8 mouse cellular contexts compared by ENCODE assay signal in the genomic region with DNA sequence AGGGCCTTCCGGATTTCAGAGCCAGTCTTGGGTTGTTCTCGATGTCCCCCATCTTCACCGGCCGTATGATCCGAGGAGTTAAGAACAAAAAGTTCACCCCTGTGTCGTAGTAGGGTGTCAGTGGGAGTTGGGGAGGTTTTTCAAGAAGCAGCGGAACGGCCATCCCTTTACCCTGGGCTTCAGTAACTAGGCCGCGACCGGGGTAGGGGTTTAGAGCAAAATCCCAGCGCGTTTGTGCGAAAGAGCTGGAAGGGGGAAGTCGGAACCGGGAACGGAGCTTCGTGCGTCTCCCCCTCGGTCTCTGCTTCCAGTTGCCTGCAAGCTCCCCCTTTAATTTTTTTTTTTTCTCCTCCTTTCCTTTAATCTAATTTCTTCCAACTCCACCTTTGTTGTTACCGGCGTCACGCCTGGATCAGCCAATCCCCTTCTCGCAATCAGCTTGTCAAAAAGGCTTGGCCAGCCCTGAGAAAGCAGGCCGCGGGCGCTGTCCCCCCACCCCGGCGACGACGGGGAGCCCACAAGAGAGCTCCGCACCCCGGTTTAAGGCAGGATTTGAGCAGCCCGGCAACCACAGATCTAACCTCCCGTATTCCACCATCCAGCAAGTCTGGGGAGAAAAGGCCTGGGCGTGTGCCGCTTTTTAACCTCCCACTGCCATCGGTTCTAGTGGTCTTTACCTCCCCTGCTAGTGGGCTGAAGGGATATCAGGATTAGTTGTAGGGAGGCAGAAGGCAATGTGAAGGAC. TPM values are rescaled to one million over a fixed set of nuclear protein-coding genes. Genes with fewer than 3 reads are reported as not detected.
A peak's percentile ranks its signal among the peaks of the same experiment; 100 is the strongest.
DNase-seq lines count a peak whose midpoint lies in the region; ATAC-seq and TF ChIP-seq lines count a peak whose summit lies in the region.

No protein-coding gene starts in this region.

- no peaks in the 10 kb centered on the region; the same call in 1 of the 2 replicates for H3K27me3 ChIP-seq in heart, embryonic 10.5 days (ENCODE audit: insufficient read depth, poor library complexity, severe bottlenecking)
- no peaks in the 10 kb centered on the region for H3K27me3 ChIP-seq in kidney, embryonic 14.5 days (ENCODE audit: control insufficient read depth, insufficient read depth, low read length)
- H3K27me3 ChIP-seq in limb, embryonic 14.5 days (ENCODE audit: control insufficient read depth, insufficient read depth, low read length), result no peaks in the 10 kb centered on the region
- H3K27me3 ChIP-seq in midbrain, embryonic 15.5 days (replicated peaks), result no peaks in the 10 kb centered on the region
- no peaks in the 10 kb centered on the region for H3K27me3 ChIP-seq in spleen, adult 2 months (ENCODE audit: control insufficient read depth, insufficient read depth, low read length)

- WGBS in heart, embryonic 10.5 days, result under 1% methylated on average over 38 of the region's 38 CpGs
- WGBS in kidney, embryonic 14.5 days, result 0% methylated on average over 38 of the region's 38 CpGs
- WGBS in limb, embryonic 14.5 days, result under 1% methylated on average over 38 of the region's 38 CpGs
- under 1% methylated on average over 38 of the region's 38 CpGs for WGBS in midbrain, embryonic 15.5 days
- WGBS in spleen, adult 2 months, result 3% methylated on average over 38 of the region's 38 CpGs

- peak; percentile 93 for TF ChIP-seq POLR2A in embryonic fibroblast, embryonic 13.5 days (IDR thresholded peaks at IDR 0.05; ENCODE audit: low read depth, low read length)
- TF ChIP-seq POLR2A in limb, embryonic 14.5 days (IDR thresholded peaks at IDR 0.05; ENCODE audit: borderline replicate concordance, extremely low read depth, insufficient read depth, insufficient read length), result peak; percentile 83; the same call in 1 of the 2 replicates
- peak; percentile 47; the same call in 1 of the 2 replicates for TF ChIP-seq POLR2A in spleen, adult 2 months (IDR thresholded peaks at IDR 0.05; ENCODE audit: low read depth, low read length)

- peak; percentile 59 to 64 for DNase-seq in B cell, adult 2 months
- peak; percentile 99 for DNase-seq in brain, adult 2 months (ENCODE audit: low read depth, low spot score)
- peak; percentile 93 for DNase-seq in heart, embryonic 10.5 days (ENCODE audit: low spot score)
- peak; percentile 86 for DNase-seq in limb, embryonic 14.5 days (ENCODE audit: low spot score)
- DNase-seq in spleen, adult 2 months (ENCODE audit: low read depth in 1 of 2, low spot score in 2 of 2), result peak; percentile 46 to 70

- ATAC-seq in kidney, embryonic 14.5 days (ENCODE audit: low FRiP score, low TSS enrichment), result no peak
- peak; percentile 34; the same call in 1 of the 2 replicates for ATAC-seq in limb, embryonic 14.5 days (ENCODE audit: low FRiP score, low read depth)
- peak; percentile 67 for ATAC-seq in midbrain, embryonic 15.5 days (replicated peaks)

- H3K27ac ChIP-seq in embryonic fibroblast, embryonic 13.5 days (ENCODE audit: insufficient read depth, low read length), result peak overlapping the region; percentile 83
- peak overlapping the region; percentile 100 for H3K27ac ChIP-seq in heart, embryonic 10.5 days
- peak overlapping the region; percentile 99 for H3K27ac ChIP-seq in kidney, embryonic 14.5 days (ENCODE audit: low read depth, low read length)
- H3K27ac ChIP-seq in limb, embryonic 14.5 days (replicated peaks; ENCODE audit: low read depth, low read length), result peak overlapping the region; percentile 98
- H3K27ac ChIP-seq in midbrain, embryonic 15.5 days, result peak overlapping the region; percentile 98
- H3K27ac ChIP-seq in spleen, adult 2 months (ENCODE audit: insufficient read depth, low read length), result peak overlapping the region; percentile 95

- no peaks in the 10 kb centered on the region for H3K36me3 ChIP-seq in heart, embryonic 10.5 days
- peaks cover 5% of the 10 kb centered on the region for H3K36me3 ChIP-seq in kidney, embryonic 14.5 days (ENCODE audit: control insufficient read depth, insufficient read depth, low read length)
- peaks cover 3% of the 10 kb centered on the region for H3K36me3 ChIP-seq in limb, embryonic 14.5 days (ENCODE audit: control insufficient read depth, insufficient read depth, low read length)
- H3K36me3 ChIP-seq in midbrain, embryonic 15.5 days (replicated peaks), result no peaks in the 10 kb centered on the region
- no peaks in the 10 kb centered on the region for H3K36me3 ChIP-seq in spleen, adult 2 months (ENCODE audit: control insufficient read depth, insufficient read depth, low read length)

- H3K9ac ChIP-seq in kidney, embryonic 14.5 days (ENCODE audit: low read depth, low read length), result peak overlapping the region; percentile 100
- H3K9ac ChIP-seq in limb, embryonic 14.5 days (ENCODE audit: low read depth, low read length, severe bottlenecking), result peak overlapping the region; percentile 99
- H3K9ac ChIP-seq in midbrain, embryonic 15.5 days, result peak overlapping the region; percentile 86

- peak overlapping the region; percentile 98 for H3K4me3 ChIP-seq in embryonic fibroblast, embryonic 13.5 days (ENCODE audit: insufficient read depth, low read length)
- peak overlapping the region; percentile 99 for H3K4me3 ChIP-seq in heart, embryonic 10.5 days
- peak overlapping the region; percentile 100 for H3K4me3 ChIP-seq in kidney, embryonic 14.5 days (ENCODE audit: low read length)
- peak overlapping the region; percentile 100 for H3K4me3 ChIP-seq in limb, embryonic 14.5 days (replicated peaks; ENCODE audit: low read length)
- H3K4me3 ChIP-seq in midbrain, embryonic 15.5 days, result peak overlapping the region; percentile 67
- H3K4me3 ChIP-seq in spleen, adult 2 months (ENCODE audit: extremely low read depth, insufficient read depth, insufficient read length), result peak overlapping the region; percentile 73

- no peaks in the 10 kb centered on the region for H3K9me3 ChIP-seq in heart, embryonic 10.5 days
- no peaks in the 10 kb centered on the region for H3K9me3 ChIP-seq in kidney, embryonic 14.5 days (ENCODE audit: control insufficient read depth, low read length)
- H3K9me3 ChIP-seq in limb, embryonic 14.5 days (ENCODE audit: control insufficient read depth, low read length), result no peaks in the 10 kb centered on the region
- H3K9me3 ChIP-seq in midbrain, embryonic 15.5 days, result no peaks in the 10 kb centered on the region

- peaks cover 8% of the 10 kb centered on the region for H3K4me1 ChIP-seq in embryonic fibroblast, embryonic 13.5 days (ENCODE audit: control insufficient read depth, insufficient read depth, low read length)
- peaks cover 25% of the 10 kb centered on the region for H3K4me1 ChIP-seq in heart, embryonic 10.5 days
- peaks cover 8% of the 10 kb centered on the region; the same call in 1 of the 2 replicates for H3K4me1 ChIP-seq in kidney, embryonic 14.5 days (ENCODE audit: control insufficient read depth, insufficient read depth, low read length)
- H3K4me1 ChIP-seq in limb, embryonic 14.5 days (ENCODE audit: control insufficient read depth, insufficient read depth, low read length), result peaks cover 9% of the 10 kb centered on the region
- H3K4me1 ChIP-seq in midbrain, embryonic 15.5 days, result peaks cover 24% of the 10 kb centered on the region
- peaks cover 17% of the 10 kb centered on the region; the same call in 1 of the 2 replicates for H3K4me1 ChIP-seq in spleen, adult 2 months (ENCODE audit: control insufficient read depth, insufficient read depth, insufficient read length)

- peak overlapping the region; percentile 91 for H3K4me2 ChIP-seq in kidney, embryonic 14.5 days (replicated peaks; ENCODE audit: low read depth, low read length)
- H3K4me2 ChIP-seq in limb, embryonic 14.5 days (replicated peaks; ENCODE audit: low read depth, low read length, severe bottlenecking), result peak overlapping the region; percentile 94
- peak overlapping the region; percentile 89 for H3K4me2 ChIP-seq in midbrain, embryonic 15.5 days

- TF ChIP-seq CTCF in embryonic fibroblast, embryonic 13.5 days (IDR thresholded peaks at IDR 0.05; ENCODE audit: borderline replicate concordance, insufficient read depth, low read length), result no peak
- TF ChIP-seq CTCF in spleen, adult 2 months (IDR thresholded peaks at IDR 0.05; ENCODE audit: extremely low read depth, insufficient read depth, insufficient read length, insufficient replicate concordance), result no peak

RNA-seq across cellular contexts. Expression of gene Ubtf, which starts 0.6 kb away (rescaled TPM):
- 75.5 and 102 TPM in 2 replicates for polyA plus RNA-seq in embryonic fibroblast, embryonic 13.5 days (2011; ENCODE audit: insufficient read length, low read depth, missing spikeins)
- 60.4 and 75.4 TPM in 2 replicates for polyA plus RNA-seq in heart, embryonic 10.5 days (2016; fragmentation: Nextera tagmentation; extraction: Ambion mirVana)
- polyA plus RNA-seq in kidney, embryonic 14.5 days (2014; fragmentation: Nextera tagmentation; extraction: Ambion mirVana), result 86.5 and 105 TPM in 2 replicates
- 61.0 and 81.3 TPM in 2 replicates for polyA plus RNA-seq in limb, embryonic 14.5 days (2012; rRNA removed)
- 79.7 and 89.4 TPM in 2 replicates for polyA plus RNA-seq in limb, embryonic 14.5 days (2014; fragmentation: Nextera tagmentation; extraction: Ambion mirVana)
- 82.8 and 83.9 TPM in 2 replicates for polyA plus RNA-seq in midbrain, embryonic 15.5 days (2015; fragmentation: Nextera tagmentation; extraction: Ambion mirVana)
- 29.9 and 30.7 TPM in 2 replicates for polyA plus RNA-seq in spleen, adult 2 months (2012; rRNA removed)

RNA-seq across cellular contexts. Expression of gene Atxn7l3, which starts 23.7 kb away (rescaled TPM):
- polyA plus RNA-seq in embryonic fibroblast, embryonic 13.5 days (2011; ENCODE audit: insufficient read length, low read depth, missing spikeins), result 50.7 and 55.6 TPM in 2 replicates
- polyA plus RNA-seq in heart, embryonic 10.5 days (2016; fragmentation: Nextera tagmentation; extraction: Ambion mirVana), result 9.1 and 14.3 TPM in 2 replicates
- polyA plus RNA-seq in kidney, embryonic 14.5 days (2014; fragmentation: Nextera tagmentation; extraction: Ambion mirVana), result 15.2 and 18.6 TPM in 2 replicates
- polyA plus RNA-seq in limb, embryonic 14.5 days (2012; rRNA removed), result 72.1 and 84.0 TPM in 2 replicates
- polyA plus RNA-seq in limb, embryonic 14.5 days (2014; fragmentation: Nextera tagmentation; extraction: Ambion mirVana), result 21.0 and 23.1 TPM in 2 replicates
- polyA plus RNA-seq in midbrain, embryonic 15.5 days (2015; fragmentation: Nextera tagmentation; extraction: Ambion mirVana), result 31.6 and 31.8 TPM in 2 replicates
- polyA plus RNA-seq in spleen, adult 2 months (2012; rRNA removed), result 39.8 and 45.1 TPM in 2 replicates

RNA-seq across cellular contexts. Expression of gene Tmub2, which starts 35.4 kb away (rescaled TPM):
- polyA plus RNA-seq in embryonic fibroblast, embryonic 13.5 days (2011; ENCODE audit: insufficient read length, low read depth, missing spikeins), result 37.7 and 44.6 TPM in 2 replicates
- polyA plus RNA-seq in heart, embryonic 10.5 days (2016; fragmentation: Nextera tagmentation; extraction: Ambion mirVana), result 40.1 and 41.8 TPM in 2 replicates
- 41.6 and 54.2 TPM in 2 replicates for polyA plus RNA-seq in kidney, embryonic 14.5 days (2014; fragmentation: Nextera tagmentation; extraction: Ambion mirVana)
- polyA plus RNA-seq in limb, embryonic 14.5 days (2012; rRNA removed), result 59.9 and 68.6 TPM in 2 replicates
- polyA plus RNA-seq in limb, embryonic 14.5 days (2014; fragmentation: Nextera tagmentation; extraction: Ambion mirVana), result 52.6 and 53.5 TPM in 2 replicates
- 82.3 and 84.4 TPM in 2 replicates for polyA plus RNA-seq in midbrain, embryonic 15.5 days (2015; fragmentation: Nextera tagmentation; extraction: Ambion mirVana)
- 31.6 and 41.1 TPM in 2 replicates for polyA plus RNA-seq in spleen, adult 2 months (2012; rRNA removed)

RNA-seq across cellular contexts. Expression of gene Slc4a1, which starts 45.9 kb away (rescaled TPM):
- polyA plus RNA-seq in embryonic fibroblast, embryonic 13.5 days (2011; ENCODE audit: insufficient read length, low read depth, missing spikeins), result not detected in 2 replicates
- polyA plus RNA-seq in heart, embryonic 10.5 days (2016; fragmentation: Nextera tagmentation; extraction: Ambion mirVana), result 88.9 and 128 TPM in 2 replicates
- polyA plus RNA-seq in kidney, embryonic 14.5 days (2014; fragmentation: Nextera tagmentation; extraction: Ambion mirVana), result 3.0 and 3.3 TPM in 2 replicates
- polyA plus RNA-seq in limb, embryonic 14.5 days (2012; rRNA removed), result 3.5 and 4.3 TPM in 2 replicates
- 2.8 and 6.6 TPM in 2 replicates for polyA plus RNA-seq in limb, embryonic 14.5 days (2014; fragmentation: Nextera tagmentation; extraction: Ambion mirVana)
- polyA plus RNA-seq in midbrain, embryonic 15.5 days (2015; fragmentation: Nextera tagmentation; extraction: Ambion mirVana), result 2.9 and 3.8 TPM in 2 replicates
- 301 and 381 TPM in 2 replicates for polyA plus RNA-seq in spleen, adult 2 months (2012; rRNA removed)

RNA-seq across cellular contexts. Expression of gene Asb16, which starts 51.6 kb away (rescaled TPM):
- 0.37 and 0.45 TPM in 2 replicates for polyA plus RNA-seq in embryonic fibroblast, embryonic 13.5 days (2011; ENCODE audit: insufficient read length, low read depth, missing spikeins)
- 0.06 and 0.08 TPM in 2 replicates for polyA plus RNA-seq in heart, embryonic 10.5 days (2016; fragmentation: Nextera tagmentation; extraction: Ambion mirVana)
- 0.09 TPM in 1 of 2 replicates, not detected in the other for polyA plus RNA-seq in kidney, embryonic 14.5 days (2014; fragmentation: Nextera tagmentation; extraction: Ambion mirVana)
- polyA plus RNA-seq in limb, embryonic 14.5 days (2012; rRNA removed), result 2.2 and 2.8 TPM in 2 replicates
- 0.25 and 0.48 TPM in 2 replicates for polyA plus RNA-seq in limb, embryonic 14.5 days (2014; fragmentation: Nextera tagmentation; extraction: Ambion mirVana)
- 0.05 TPM in 1 of 2 replicates, not detected in the other for polyA plus RNA-seq in midbrain, embryonic 15.5 days (2015; fragmentation: Nextera tagmentation; extraction: Ambion mirVana)
- 0.13 and 0.19 TPM in 2 replicates for polyA plus RNA-seq in spleen, adult 2 months (2012; rRNA removed)
